Mouse (Mus musculus) layer of hippocampus, adult 8-10 months (tissue): ENCODE measurements around the gene Tbc1d4. TPM values are rescaled to one million over a fixed set of nuclear protein-coding genes. Genes with fewer than 3 reads are reported as not detected.
A peak's percentile ranks its signal among the peaks of the same experiment; 100 is the strongest.

Experiments
- DNase-seq, 2 experiments: peaks; one replicate each; pipeline ENCODE4 v3.0.0; 2022; ENCODE audit warnings: low spot score in 2 of 2
- total RNA-seq, 4 experiments: library from RNA; stranded (reverse); gene quantifications; 2 replicates each; pipeline ENCODE4 v1.2.4; 2022

Tbc1d4 gene
- total RNA-seq, 4 experiments from 2014 or later: 9.0 to 10.4 (median 10.1) TPM

DNA sequence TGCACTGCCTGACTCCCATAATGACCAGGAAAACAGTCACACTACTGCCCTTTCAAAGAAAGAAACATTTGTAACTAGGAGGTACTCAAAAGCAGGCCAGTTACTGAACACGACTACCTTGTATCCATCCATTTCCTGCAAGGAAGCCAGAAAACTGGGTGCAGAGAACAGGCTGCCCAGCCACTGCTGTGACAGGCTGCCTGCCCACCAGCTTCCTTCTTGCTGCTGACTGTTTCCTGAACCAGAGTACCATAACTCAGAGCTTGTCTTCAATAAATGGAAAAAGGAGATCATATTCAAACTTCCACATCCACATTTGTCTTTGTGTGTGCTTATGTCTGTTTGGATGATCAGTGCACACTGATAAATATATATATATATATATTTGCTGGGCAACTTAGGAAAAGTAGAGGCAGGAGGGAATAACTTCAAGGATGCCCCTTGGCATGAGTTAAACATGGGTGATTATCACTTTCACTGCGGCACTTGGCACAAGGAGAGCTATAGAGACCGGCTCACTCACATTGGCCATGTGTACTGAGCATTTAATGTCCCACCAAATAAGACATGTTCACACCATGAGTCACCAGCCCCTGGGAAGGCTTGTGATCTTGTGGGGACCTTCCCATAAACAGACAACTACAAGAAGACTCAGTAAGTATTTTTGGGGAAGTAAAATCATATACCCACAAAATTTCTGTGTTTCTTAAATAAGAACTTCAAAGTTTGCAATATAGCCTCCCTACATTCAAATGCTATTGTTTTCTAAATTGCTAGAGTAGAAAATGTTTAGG, 105.6 kb downstream of the Tbc1d4 start:
- DNase-seq: no peak

DNA sequence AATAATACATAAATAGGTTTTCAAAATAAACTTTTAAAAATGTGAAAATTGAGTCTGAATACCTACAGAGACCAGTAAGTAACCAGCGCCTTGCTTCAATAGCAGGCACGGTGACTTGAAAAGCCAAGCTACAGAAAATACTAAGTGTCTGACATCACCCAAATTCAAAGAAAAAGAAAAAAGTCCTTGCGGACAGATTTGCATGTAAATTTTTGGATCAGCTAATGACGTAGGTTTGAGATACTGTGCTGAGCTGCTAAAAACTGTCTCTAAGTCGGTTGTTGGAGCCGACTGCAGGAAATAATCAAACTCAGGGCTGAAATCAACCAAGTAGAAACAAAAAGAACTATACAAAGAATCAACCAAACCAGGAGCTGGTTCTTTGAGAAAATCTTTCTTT, 107.1 kb downstream of the Tbc1d4 start:
- no peak for DNase-seq

GRCm38 (mm10) chr14:101501452-101501851, 107.5 kb downstream of the Tbc1d4 start:
- DNase-seq: no peak

DNA sequence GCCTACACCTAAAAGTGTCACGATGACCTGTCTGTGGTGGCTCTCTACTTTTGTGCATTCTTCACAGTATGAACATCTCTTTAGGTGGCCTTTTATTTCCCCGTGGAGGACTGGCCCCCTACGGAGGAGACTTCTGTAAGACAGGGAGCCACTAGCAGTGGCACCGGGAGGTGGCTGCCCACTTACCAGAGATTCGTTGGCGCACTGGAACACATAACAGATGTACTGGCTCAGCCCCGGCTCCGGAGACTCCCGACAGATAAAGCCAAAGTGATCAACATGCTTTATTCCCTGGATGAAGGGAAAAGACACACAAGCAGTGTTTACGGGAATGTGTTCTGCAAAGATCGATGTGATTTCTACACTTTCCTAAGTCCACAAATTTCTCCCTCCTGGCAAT, 108.2 kb downstream of the Tbc1d4 start:
- peak in 1 of 2 experiments; percentile 13 for DNase-seq

- no peak for DNase-seq
Observed at GRCm38 (mm10) chr14:101499838-101500237, 109.2 kb downstream of the Tbc1d4 start.

- DNase-seq: no peak
Observed at GRCm38 (mm10) chr14:101488264-101488810, 120.7 kb downstream of the Tbc1d4 start.

DNA sequence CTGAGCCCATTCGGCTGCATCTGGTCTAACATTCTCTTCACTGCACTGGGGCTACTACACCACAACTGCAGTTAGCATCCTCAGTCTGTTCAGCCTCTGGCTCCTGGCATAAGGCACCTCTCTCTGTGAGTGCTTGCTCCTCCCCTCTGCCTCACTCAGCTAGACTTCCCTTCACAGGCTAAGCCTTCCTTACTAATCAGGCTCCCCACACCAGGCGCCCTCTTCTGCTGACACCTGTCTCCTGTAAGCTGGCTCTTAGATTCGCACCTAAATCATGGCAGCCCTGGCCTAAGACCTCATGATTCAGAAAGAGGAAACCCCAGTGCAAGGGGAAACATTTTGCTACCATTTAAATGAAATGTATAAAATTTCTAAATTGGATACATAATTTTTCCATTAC, 122.4 kb downstream of the Tbc1d4 start:
- no peak for DNase-seq

DNA sequence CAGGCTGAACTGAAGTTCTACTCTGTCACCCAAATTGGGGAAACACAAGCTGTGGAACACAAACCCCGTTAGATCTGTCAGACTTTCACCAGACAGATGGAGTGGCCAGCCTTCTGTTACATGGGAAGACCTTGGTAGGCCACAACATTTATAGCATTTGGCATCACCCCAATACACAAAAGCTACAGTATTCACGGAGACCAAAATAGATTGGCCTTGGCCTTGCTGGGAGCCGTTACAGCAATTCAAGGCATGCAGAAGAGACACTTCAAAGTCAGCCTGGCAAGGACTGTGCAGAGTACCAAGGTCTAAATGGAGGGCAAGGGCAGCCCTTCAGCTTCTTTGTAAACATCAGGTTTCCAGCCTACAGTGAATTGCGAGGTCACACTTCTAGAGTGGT, 125.8 kb downstream of the Tbc1d4 start:
- DNase-seq: no peak

GRCm38 (mm10) chr14:101482270-101482669, 126.7 kb downstream of the Tbc1d4 start:
- no peak for DNase-seq

- DNase-seq: no peak
Observed at GRCm38 (mm10) chr14:101481165-101481564, 127.8 kb downstream of the Tbc1d4 start.

- no peak for DNase-seq
Observed at GRCm38 (mm10) chr14:101480541-101480940, 128.4 kb downstream of the Tbc1d4 start.

GRCm38 (mm10) chr14:101477827-101478220, 131.2 kb downstream of the Tbc1d4 start:
- DNase-seq: no peak

GRCm38 (mm10) chr14:101477081-101477826, 131.7 kb downstream of the Tbc1d4 start:
- no peak for DNase-seq

DNA sequence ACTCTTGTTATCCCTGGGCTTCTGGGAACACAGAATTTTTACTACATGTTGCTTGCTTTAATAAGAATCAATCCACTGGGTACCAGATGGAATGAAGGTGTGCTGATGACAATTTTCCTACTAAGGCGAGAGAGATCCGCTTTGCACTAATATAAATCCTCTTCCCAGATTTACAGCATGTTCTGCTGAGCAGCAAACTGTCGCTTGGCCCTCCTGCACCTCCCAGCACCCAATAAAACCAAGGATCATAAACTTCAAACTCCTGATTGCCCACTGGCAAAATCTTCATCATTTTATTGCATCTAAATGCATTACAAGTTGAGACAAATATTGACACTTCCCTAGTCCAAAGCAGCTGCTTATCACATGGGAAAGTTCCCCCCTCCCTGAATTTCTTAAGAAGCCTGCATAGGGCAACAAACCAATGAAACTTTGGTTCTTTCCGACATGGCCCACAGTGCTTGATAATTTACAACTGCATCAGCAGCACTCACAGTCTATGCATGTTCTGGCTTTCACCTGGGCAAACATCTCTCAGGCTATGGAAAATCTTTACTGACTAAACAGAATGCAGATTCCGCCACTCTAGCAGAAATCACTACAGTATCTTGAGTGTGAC, 139.4 kb downstream of the Tbc1d4 start:
- no peak for DNase-seq

- no peak for DNase-seq
Observed at GRCm38 (mm10) chr14:101468143-101468542, 140.8 kb downstream of the Tbc1d4 start.

DNA sequence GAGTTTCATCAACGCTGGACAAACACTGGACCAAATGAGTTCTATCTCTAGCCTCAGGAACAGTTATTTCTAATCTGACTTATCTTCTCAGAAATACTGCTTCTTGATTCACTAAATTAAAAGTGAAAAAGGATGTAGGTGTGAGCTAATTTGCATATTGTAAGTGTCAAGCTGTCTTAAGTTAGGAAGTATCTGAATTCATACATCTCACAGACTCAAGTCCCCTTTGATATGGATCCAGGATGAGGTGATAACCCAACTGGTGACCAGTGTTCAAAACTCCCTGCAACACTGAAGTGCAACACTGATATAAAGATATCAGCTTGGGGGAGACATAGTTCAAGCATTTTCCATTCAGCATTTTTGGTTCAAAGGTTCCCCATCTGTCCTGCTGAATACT, 141.5 kb downstream of the Tbc1d4 start:
- no peak for DNase-seq

DNA sequence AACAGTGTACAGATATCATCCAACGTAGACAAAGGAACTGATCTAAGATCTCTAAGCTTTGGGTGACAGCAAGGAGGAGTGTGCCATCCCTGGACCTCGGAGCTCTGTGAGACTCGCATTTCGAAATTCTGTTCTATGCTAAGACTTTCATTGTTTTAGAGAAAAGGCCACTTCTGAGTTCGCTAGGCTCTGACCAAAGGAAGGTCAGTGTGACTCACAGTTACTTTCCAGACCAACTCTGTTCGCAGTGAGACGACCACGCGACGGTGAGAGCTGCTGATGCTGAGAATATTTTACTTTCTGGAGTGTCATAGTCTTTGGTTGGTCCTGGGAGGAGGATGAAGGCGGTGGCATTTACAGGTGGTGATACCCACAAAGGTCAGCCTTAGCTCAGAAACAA, 142.5 kb downstream of the Tbc1d4 start:
- DNase-seq: no peak

DNA sequence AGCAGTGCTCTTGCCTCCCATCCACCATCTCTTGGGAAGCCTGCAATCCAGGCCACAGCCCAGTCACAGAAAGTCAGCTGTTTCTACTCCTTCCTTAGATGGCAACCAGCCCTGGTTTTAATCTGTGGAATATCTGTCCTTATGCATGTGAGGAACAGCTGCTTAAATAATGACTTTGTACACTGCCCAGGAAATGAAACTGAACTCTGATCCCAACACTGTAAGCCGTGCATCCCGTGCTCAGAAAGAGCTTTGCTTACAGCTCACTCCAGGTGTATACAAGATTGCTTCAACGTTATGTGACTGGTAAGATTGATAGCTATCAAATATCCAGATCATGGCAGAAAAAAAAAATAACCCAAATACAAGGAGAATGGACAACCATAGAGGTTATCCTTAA, 143.1 kb downstream of the Tbc1d4 start:
- DNase-seq: no peak

GRCm38 (mm10) chr14:101460768-101461167, 148.2 kb downstream of the Tbc1d4 start:
- peak; percentile 15 to 63 for DNase-seq

- no peak for DNase-seq
Observed at GRCm38 (mm10) chr14:101452915-101453314, 156.1 kb downstream of the Tbc1d4 start.

GRCm38 (mm10) chr14:101447857-101448256, 161.1 kb downstream of the Tbc1d4 start:
- DNase-seq: no peak

DNA sequence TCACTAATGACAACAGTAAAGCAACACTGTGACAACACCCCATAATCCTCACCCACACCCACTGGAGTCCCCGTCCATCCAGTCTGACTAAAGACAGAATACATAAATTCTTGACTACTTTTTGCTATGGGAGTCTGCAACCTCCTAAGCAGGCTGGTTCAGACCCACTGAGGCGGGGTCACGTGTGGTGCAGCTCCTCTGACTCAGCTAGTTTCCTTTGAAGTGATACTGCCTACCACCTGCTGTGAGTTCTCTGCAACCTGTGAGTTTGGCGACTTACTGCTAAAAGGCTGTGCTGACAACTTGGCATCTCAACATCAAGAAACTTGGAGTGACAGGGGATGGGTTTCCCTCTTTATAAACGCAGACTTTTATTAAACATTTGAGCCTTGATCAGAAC, 163.8 kb downstream of the Tbc1d4 start:
- no peak for DNase-seq
